Mouse (Mus musculus): ENCODE results near the gene Aldh6a1.

DNA sequence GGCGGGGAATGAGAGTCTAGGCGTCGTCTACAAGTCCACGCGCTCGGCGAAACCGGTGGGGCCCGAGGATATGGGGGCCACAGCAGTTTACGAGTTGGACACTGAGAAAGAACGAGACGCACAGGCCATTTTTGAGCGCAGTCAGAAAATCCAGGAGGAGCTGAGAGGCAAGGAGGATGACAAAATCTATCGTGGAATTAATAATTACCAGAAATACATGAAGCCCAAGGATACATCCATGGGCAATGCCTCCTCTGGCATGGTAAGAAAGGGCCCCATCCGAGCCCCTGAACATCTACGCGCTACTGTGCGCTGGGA lies 33.2 kb downstream of the Aldh6a1 start:
- TF ChIP-seq GATA1 (IDR thresholded peaks at IDR 0.05; ENCODE audit: low read length) = no peak
- no peak for TF ChIP-seq TAL1 (IDR thresholded peaks at IDR 0.05; ENCODE audit: low read length)
